Mouse (Mus musculus) naive thymus-derived CD4-positive, alpha-beta T cell, adult 2 months (primary cell): ENCODE results near the gene Zbtb39.
A peak's percentile ranks its signal among the peaks of the same experiment; 100 is the strongest.

ENCODE experiments used
- DNase-seq: peaks from one replicate; pipeline ENCODE4 v3.0.0-alpha.2; 2011; ENCODE audit warnings: low read depth

Gene Zbtb39

DNA sequence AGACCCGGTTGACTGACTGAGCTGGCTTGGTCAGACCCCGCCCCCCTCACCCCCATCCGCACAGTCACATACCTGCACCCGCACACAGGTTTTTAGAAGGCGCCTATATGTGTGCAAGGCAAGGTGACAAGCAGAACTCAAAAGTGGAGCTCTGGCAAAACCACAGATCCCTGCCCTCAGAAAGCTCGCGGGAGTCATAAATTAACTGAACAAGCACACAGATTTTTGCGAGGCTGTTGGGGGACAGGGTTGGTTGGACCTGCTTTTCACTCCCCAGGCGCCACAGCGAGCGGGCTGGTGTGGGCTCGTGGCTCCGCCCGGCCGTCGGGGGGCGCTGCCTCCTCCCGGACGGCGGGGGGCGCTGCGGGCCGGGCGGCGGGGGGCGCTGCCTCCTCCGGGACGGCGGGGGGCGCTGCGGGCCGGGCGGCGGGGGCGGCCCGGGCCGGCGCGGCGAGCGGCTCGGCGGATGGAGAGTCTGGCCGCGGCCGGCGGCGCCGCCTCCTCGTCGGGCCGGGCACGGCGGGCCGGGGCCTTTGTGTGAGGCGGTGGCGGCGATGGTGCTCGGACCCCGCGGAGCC lies at the start of gene Zbtb39:
Gene Zbtb39, plus strand, starts transcription at position 456 of the 578 bp plus-strand sequence.
- peak; percentile 83 for DNase-seq

DNA sequence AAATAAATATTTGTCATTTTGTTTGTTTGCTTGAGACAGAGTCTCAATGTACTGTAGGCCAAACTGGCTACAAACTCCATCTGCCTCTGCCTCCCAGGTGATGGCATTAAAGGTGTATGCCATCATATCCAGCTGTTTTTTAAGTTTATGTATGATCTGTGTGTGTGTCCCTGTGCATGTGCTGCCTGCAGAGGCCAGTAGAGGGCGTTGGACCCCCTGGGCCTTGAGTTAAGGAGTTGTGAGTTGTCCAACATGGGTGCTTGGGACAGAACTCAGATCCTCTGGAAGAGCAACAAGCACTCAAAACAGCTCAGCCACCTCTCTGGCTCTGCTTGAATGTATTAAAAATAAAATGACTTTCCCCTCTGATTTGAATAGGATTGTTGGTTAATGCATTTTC lies 48.3 kb upstream of the Zbtb39 start:
- DNase-seq, result no peak

DNA sequence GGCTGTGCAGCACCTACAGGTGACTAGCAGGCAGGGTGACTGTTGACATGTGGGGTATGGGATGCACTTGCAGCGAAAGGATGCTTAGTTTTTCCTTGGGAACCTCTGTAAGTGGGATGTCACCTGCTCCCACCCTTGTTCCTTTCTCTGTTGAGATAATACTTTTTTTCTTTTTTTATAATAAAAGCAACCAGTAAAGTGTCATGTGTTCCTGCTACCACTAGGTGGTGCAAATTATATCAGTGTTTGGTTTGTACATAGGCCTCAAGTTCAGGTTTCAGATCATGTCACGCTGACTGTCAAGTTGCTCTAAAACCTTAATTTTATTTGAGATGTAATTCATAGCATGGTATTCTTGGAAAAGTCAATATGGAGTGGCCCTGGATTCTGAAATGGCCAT lies 44.7 kb upstream of the Zbtb39 start:
- peak; percentile 57 for DNase-seq

GRCm38 (mm10) chr10:127695775-127696174 lies 43.6 kb upstream of the Zbtb39 start:
- no peak for DNase-seq

GRCm38 (mm10) chr10:127698966-127699365 lies 40.4 kb upstream of the Zbtb39 start:
- DNase-seq, result no peak

GRCm38 (mm10) chr10:127703299-127703698 lies 36.0 kb upstream of the Zbtb39 start:
- no peak for DNase-seq

GRCm38 (mm10) chr10:127704293-127704692 lies 35.0 kb upstream of the Zbtb39 start:
- no peak for DNase-seq

DNA sequence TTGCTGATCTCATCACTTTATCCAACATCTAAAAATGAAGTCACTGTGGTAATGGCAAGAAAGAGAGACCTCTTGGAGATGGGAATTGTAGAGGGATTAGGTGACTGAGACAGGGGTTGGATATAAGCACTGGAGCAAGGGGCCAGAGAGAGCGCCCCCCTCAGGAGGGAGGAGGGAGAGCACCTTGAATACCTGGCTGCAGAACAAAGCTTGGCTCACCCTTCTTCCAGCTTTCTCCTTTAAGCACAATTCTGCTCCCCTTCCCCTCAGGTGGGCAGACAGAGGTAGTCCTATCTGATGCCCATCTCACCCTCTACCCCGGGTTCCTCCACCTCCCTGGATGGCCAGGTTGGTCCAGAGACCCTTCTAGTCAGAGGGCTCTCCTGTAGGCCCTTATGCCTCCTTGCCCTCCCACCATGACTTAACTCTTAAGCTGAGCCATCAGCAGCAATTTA lies 34.5 kb upstream of the Zbtb39 start, which contains the start of gene Myo1a:
Gene Myo1a, plus strand, starts transcription at position 405 of the 455 bp plus-strand sequence.
- DNase-seq, result no peak

DNA sequence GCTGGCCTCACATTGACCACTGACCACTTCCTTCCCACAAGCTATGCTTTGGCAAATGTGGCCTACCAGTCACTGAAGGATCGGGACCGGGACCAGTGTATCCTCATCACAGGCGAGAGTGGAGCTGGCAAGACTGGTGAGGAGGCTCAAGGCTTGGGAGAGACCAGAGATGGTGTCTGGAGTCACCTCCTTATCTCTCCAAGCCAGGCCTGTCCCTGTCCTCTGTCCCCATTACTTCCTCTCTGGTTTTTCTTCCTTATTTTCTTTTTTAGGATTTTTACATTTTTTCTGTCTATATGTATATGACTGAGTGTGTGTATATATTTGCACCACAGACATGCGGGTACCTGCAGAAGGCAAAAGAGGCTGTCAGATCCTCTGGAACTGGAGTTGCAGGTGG lies 33.6 kb upstream of the Zbtb39 start:
- no peak for DNase-seq

DNA sequence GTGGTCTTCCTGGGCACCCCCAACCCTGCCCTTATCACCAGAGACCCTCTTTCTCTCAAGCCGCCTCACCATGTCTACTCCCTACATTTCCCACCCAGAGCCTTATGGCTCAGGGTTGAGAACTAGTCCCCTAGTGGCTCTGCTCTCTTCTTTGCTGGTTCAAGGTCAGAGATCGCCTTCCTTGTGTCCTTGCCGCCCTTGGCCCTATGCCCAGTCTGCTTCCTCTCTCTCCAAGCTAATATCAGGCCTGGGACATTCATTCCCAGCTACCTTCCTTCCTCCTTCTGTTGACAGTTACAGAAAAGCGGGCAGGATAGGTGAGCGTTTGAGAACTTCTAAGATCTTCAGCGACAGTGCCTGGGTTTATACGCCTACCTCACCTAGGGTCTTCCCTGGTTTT lies 31.6 kb upstream of the Zbtb39 start:
- DNase-seq, result no peak

- no peak for DNase-seq
Observed at GRCm38 (mm10) chr10:127708850-127709370, 30.4 kb upstream of the Zbtb39 start.

GRCm38 (mm10) chr10:127710331-127710730 lies 29.0 kb upstream of the Zbtb39 start:
- DNase-seq, result no peak

DNA sequence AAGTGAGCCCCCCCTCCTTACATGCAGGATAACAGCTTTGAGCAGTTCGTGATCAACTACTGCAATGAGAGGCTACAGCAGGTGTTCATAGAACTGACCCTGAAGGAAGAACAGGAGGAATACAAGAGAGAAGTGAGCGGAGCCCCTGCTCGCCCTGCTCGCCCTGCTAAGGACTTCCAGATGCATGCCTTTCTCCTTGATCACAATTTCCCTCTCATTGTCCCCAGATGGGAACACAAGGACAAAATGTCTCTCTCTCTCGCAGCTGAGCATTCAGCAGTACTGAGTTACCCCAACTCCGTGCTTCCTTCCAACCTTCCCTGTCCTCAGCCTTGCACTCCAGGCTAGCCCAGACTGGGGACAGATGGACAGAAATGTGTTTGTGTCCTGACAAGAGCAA lies 26.6 kb upstream of the Zbtb39 start:
- DNase-seq, result no peak

DNA sequence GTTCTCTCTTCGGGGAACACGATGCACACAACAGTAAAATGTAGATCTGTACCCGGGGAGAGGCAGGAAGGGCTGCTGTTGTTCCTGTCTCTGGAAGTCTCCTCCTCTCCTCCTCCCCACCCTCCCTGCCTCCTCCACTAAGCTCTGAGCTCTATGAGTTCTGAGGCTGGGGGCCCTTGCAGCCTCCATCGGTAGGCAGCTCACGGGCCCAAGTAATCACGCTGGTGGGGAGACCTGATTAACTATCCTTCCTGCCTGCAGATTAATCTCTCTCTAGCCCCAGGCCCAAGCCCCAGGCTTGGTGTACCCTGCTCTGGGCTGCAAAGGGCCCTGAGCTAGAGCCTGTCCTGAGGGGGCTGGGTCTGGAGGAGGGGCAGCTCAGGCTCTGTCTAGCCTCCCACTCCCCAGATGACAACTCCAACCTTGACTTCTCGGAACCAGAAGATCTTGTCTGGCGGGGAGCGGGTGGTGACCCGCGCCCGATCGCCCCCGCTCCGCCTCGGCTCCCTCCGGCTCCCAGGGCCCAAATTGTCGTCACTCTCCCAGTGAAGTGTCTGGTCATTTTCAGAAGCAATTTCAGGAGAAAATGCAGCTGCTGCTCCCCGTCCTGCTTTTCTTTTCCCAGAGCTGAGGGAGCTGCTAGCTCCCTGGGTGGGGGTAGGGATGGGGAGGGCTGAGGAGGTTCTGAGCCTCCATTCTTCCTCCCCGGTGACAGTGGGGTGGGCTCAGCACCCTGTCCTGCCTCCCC lies 17.5 kb upstream of the Zbtb39 start:
- no peak for DNase-seq

DNA sequence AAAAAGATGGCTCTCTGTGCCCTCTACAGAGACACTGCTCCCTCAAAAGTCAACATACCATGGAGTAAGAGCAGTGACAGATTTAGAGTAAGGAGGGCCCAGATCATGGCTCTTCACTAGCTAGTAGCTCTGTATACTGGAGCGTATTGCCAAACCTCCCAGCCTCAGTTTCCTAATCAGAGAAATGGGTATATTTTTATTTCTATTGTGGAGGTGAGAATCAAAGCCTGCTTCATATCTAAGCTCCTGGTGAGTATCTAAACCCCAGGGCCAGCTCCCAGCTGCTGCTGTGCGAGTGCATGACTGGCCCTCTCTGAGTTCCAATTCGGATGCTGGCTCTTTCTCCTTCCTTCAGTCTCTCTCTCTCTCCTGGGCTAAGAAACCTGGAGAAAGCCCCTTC lies 15.2 kb upstream of the Zbtb39 start, which contains the start of gene Tac2:
Gene Tac2, plus strand, starts transcription at position 301 of the 400 bp plus-strand sequence.
- no peak for DNase-seq

- DNase-seq, result no peak
Observed at GRCm38 (mm10) chr10:127725136-127725535, 14.2 kb upstream of the Zbtb39 start.

- DNase-seq, result no peak
Observed at GRCm38 (mm10) chr10:127728437-127728836, 10.9 kb upstream of the Zbtb39 start.

GRCm38 (mm10) chr10:127730285-127730932 lies 8.9 kb upstream of the Zbtb39 start:
- DNase-seq, result no peak

DNA sequence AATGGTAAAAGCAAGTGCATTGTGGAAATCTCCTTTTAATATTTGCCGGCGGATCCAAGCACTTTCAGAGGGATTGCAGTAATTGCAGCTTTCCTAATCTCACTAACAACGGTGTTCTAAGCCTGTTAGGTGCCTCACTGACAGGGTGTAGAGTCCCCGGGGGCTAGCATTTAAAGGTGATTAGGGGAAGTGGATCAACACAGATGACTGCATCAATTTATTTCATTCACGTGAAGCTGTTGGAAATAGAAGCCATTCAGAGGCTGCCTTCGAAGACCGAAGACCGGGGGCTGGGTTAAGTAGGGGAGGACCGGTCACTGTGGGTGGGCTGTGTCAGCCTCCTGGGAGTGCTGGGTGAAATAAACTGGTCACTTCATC lies 8.4 kb upstream of the Zbtb39 start:
- no peak for DNase-seq

DNA sequence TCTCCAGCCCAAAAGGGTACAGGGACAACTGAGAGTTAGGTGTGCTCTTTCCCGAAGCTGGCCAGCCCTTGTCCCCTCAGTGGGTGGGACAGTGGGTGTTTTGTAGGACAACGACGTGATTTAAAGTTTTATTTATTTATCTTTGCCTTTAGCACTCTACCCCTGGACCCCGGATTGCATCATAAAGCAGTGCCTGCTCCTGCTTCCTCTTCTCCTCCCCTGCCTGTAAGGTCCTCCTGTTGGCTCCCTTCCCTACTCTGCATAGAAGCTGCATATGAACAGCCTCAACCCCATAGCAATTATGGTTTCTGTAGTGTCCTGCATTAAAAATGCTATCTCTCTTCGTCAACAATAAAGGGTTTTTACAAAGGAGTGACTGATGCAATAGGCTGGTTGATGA lies 7.9 kb upstream of the Zbtb39 start:
- DNase-seq, result no peak

DNA sequence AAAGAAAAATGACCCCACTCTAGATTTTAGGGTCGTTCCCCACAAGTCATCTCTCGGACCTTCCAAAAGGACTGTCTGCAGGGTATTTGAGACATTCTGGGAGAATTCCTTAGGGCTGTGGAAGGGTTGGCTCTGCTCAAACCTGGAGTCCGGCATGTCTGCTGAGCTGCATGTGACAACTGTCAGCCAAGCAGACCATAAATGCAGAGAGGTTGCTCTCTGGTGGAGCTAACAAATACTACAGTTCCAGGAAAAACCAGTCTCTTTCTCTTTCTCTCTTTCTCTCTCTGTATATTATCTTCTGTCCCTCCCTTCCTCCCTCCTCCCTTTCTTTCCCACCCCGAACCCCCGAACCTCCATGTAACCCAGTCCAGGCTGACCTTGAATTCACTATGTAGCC lies 4.9 kb upstream of the Zbtb39 start:
- no peak for DNase-seq

DNA sequence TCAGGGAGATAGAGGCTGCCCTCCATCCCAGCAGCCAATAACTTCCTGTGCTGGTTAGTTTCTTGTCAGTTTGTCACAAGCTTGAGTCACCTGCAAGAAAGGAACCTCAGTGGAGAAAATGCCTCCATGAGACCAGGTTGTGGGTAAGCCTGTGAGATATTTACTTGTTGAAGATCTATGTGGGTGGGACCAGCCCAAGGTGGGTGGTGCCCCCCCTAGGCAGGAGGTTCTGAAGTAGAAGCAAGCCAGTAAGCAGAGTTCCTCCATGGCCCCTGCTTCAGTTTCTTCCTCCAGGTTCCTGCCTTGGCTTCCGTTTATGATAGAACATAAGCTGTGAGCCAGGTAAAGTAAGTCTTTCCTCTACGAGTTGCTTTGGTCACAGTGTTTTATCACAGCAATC lies 3.1 kb upstream of the Zbtb39 start:
- DNase-seq, result peak; percentile 15

GRCm38 (mm10) chr10:127736916-127737315 lies 2.4 kb upstream of the Zbtb39 start:
- peak; percentile 12 for DNase-seq
